Mouse (Mus musculus) natural killer cell, adult 2 months (primary cell): ENCODE measurements around the gene Pkm.
A peak's percentile ranks its signal among the peaks of the same experiment; 100 is the strongest.

ENCODE experiments used
- DNase-seq, 2 experiments: peaks; one replicate each; pipeline ENCODE4 v3.0.0; 2022; ENCODE audit warnings: low spot score in 2 of 2

Gene Pkm

GRCm38 (mm10) chr9:59666016-59666415, 9.8 kb downstream of the Pkm start:
- DNase-seq, result no peak

- no peak for DNase-seq
These were observed 10.6 kb downstream of the Pkm start for GRCm38 (mm10) chr9:59666813-59667212.

GRCm38 (mm10) chr9:59667250-59667649, 11.1 kb downstream of the Pkm start:
- no peak for DNase-seq

- DNase-seq, result no peak
These were observed 11.7 kb downstream of the Pkm start for GRCm38 (mm10) chr9:59667904-59668303.

- no peak for DNase-seq
These were observed 12.3 kb downstream of the Pkm start for GRCm38 (mm10) chr9:59668473-59668872.

GRCm38 (mm10) chr9:59669172-59669571, 13.0 kb downstream of the Pkm start:
- DNase-seq, result no peak

GRCm38 (mm10) chr9:59672195-59672894, 16.2 kb downstream of the Pkm start:
- no peak for DNase-seq

GRCm38 (mm10) chr9:59673427-59673826, 17.3 kb downstream of the Pkm start:
- DNase-seq, result no peak

- DNase-seq, result no peak
These were observed 19.4 kb downstream of the Pkm start for GRCm38 (mm10) chr9:59675598-59675997.

- DNase-seq, result peak; percentile 27 to 31
These were observed 22.1 kb downstream of the Pkm start for GRCm38 (mm10) chr9:59678313-59678712.

GRCm38 (mm10) chr9:59679678-59680533, 23.7 kb downstream of the Pkm start, which contains the start of gene Gramd2:
TSS of gene Gramd2 (plus strand) at chr9:59680144.
- no peak for DNase-seq

- no peak for DNase-seq
These were observed 24.3 kb downstream of the Pkm start for GRCm38 (mm10) chr9:59680534-59680875.

- no peak for DNase-seq
These were observed 27.9 kb downstream of the Pkm start for GRCm38 (mm10) chr9:59684020-59684419.

GRCm38 (mm10) chr9:59687416-59688046, 31.4 kb downstream of the Pkm start:
- DNase-seq, result no peak

- DNase-seq, result no peak
These were observed 35.5 kb downstream of the Pkm start for GRCm38 (mm10) chr9:59691635-59692094.

- no peak for DNase-seq
These were observed 36.0 kb downstream of the Pkm start for GRCm38 (mm10) chr9:59692145-59692544.

GRCm38 (mm10) chr9:59694571-59695450, 38.6 kb downstream of the Pkm start:
- DNase-seq, result no peak

GRCm38 (mm10) chr9:59695451-59695813, 39.3 kb downstream of the Pkm start:
- no peak for DNase-seq

- DNase-seq, result no peak
These were observed 40.2 kb downstream of the Pkm start for GRCm38 (mm10) chr9:59696381-59696780.

- no peak for DNase-seq
These were observed 44.9 kb downstream of the Pkm start for GRCm38 (mm10) chr9:59701094-59701493.

GRCm38 (mm10) chr9:59703099-59703498, 46.9 kb downstream of the Pkm start:
- DNase-seq, result no peak
